Mouse (Mus musculus): ENCODE data around the gene Slc25a21. TPM values are rescaled to one million over a fixed set of nuclear protein-coding genes. Genes with fewer than 3 reads are reported as not detected.
A peak's percentile ranks its signal among the peaks of the same experiment; 100 is the strongest.

Gene Slc25a21
- polyA plus RNA-seq, 1 experiment from 2014 or later, result 1.2 TPM

GRCm38 (mm10) chr12:57184401-57185147 is 12.7 kb downstream of the Slc25a21 start:
- H3K9ac ChIP-seq, result no peak overlapping the region
- H3K36me3 ChIP-seq, result no peaks in the 10 kb centered on the region
- no peak overlapping the region for H3K27ac ChIP-seq (ENCODE audit: poor library complexity, severe bottlenecking)
- no peak for ATAC-seq (ENCODE audit: insufficient number of reproducible peaks, low FRiP score)
- H3K4me1 ChIP-seq (replicated peaks), result 0 out of 2 replicates have a peak, but pooled peaks cover 4% of the 10 kb centered on the region
- 53% methylated on average over 2 of the region's 2 CpGs for WGBS
- no peaks in the 10 kb centered on the region for H3K9me3 ChIP-seq (replicated peaks)
- H3K27me3 ChIP-seq (replicated peaks), result peaks cover 6% of the 10 kb centered on the region; the same call in 1 of the 2 replicates
- H3K4me2 ChIP-seq, result no peak overlapping the region
- H3K4me3 ChIP-seq, result no peak overlapping the region

- Histone ChIP-seq H3K4me1 (replicated peaks) (0 out of 2 replicates have a peak, but pooled peaks cover 7% of the 10 kb centered on the region), H3K27me3 (replicated peaks) (no peaks in the 10 kb centered on the region), H3K9me3 (replicated peaks) (no peaks in the 10 kb centered on the region), H3K36me3 (no peaks in the 10 kb centered on the region), H3K9ac (no peak overlapping the region; the same call in 1 of the 2 replicates), H3K4me2 (no peak overlapping the region), H3K27ac (ENCODE audit: poor library complexity, severe bottlenecking) (no peak overlapping the region), H3K4me3 (no peak overlapping the region)
- ATAC-seq (ENCODE audit: insufficient number of reproducible peaks, low FRiP score), result peak; percentile 68; the same call in 1 of the 2 replicates
- 37% methylated on average over 5 of the region's 5 CpGs for WGBS
Observed at GRCm38 (mm10) chr12:57179465-57180188, 17.6 kb downstream of the Slc25a21 start.

- ATAC-seq (ENCODE audit: insufficient number of reproducible peaks, low FRiP score), result no peak
- Histone ChIP-seq H3K36me3 (no peaks in the 10 kb centered on the region), H3K4me2 (no peak overlapping the region), H3K4me3 (no peak overlapping the region), H3K9me3 (replicated peaks) (no peaks in the 10 kb centered on the region), H3K27ac (ENCODE audit: poor library complexity, severe bottlenecking) (no peak overlapping the region), H3K27me3 (replicated peaks) (no peaks in the 10 kb centered on the region), H3K9ac (no peak overlapping the region), H3K4me1 (replicated peaks) (0 out of 2 replicates have a peak, but pooled peaks cover 7% of the 10 kb centered on the region)
Observed at GRCm38 (mm10) chr12:57178818-57179217, 18.5 kb downstream of the Slc25a21 start.

- Histone ChIP-seq H3K36me3 (no peaks in the 10 kb centered on the region), H3K9me3 (replicated peaks) (no peaks in the 10 kb centered on the region), H3K27me3 (replicated peaks) (no peaks in the 10 kb centered on the region), H3K4me3 (no peak overlapping the region), H3K4me1 (replicated peaks) (peaks cover 5% of the 10 kb centered on the region; the same call in 1 of the 2 replicates), H3K4me2 (no peak overlapping the region), H3K9ac (no peak overlapping the region), H3K27ac (ENCODE audit: poor library complexity, severe bottlenecking) (no peak overlapping the region)
- ATAC-seq (ENCODE audit: insufficient number of reproducible peaks, low FRiP score), result no peak
- 66% methylated on average over 2 of the region's 2 CpGs for WGBS
Observed at GRCm38 (mm10) chr12:57163294-57163693, 34.0 kb downstream of the Slc25a21 start.

GRCm38 (mm10) chr12:57162840-57163239 is 34.4 kb downstream of the Slc25a21 start:
- ATAC-seq (ENCODE audit: insufficient number of reproducible peaks, low FRiP score), result no peak
- H3K27me3 ChIP-seq (replicated peaks), result no peaks in the 10 kb centered on the region
- WGBS, result 39% methylated on average over 3 of the region's 3 CpGs
- H3K4me2 ChIP-seq, result no peak overlapping the region
- no peak overlapping the region for H3K9ac ChIP-seq
- H3K36me3 ChIP-seq, result no peaks in the 10 kb centered on the region
- no peak overlapping the region for H3K27ac ChIP-seq (ENCODE audit: poor library complexity, severe bottlenecking)
- H3K4me1 ChIP-seq (replicated peaks), result peaks cover 5% of the 10 kb centered on the region; the same call in 1 of the 2 replicates
- no peak overlapping the region for H3K4me3 ChIP-seq
- no peaks in the 10 kb centered on the region for H3K9me3 ChIP-seq (replicated peaks)

GRCm38 (mm10) chr12:57159904-57160303 is 37.4 kb downstream of the Slc25a21 start:
- no peak overlapping the region for H3K9ac ChIP-seq
- H3K4me2 ChIP-seq, result no peak overlapping the region
- no peaks in the 10 kb centered on the region for H3K27me3 ChIP-seq (replicated peaks)
- no peak overlapping the region for H3K4me3 ChIP-seq
- 73% methylated on average over 6 of the region's 6 CpGs for WGBS
- H3K36me3 ChIP-seq, result no peaks in the 10 kb centered on the region
- H3K4me1 ChIP-seq (replicated peaks), result peaks cover 5% of the 10 kb centered on the region; the same call in 1 of the 2 replicates
- H3K9me3 ChIP-seq (replicated peaks), result no peaks in the 10 kb centered on the region
- H3K27ac ChIP-seq (ENCODE audit: poor library complexity, severe bottlenecking), result no peak overlapping the region
- no peak for ATAC-seq (ENCODE audit: insufficient number of reproducible peaks, low FRiP score)

GRCm38 (mm10) chr12:57158266-57158665 is 39.0 kb downstream of the Slc25a21 start:
- Histone ChIP-seq H3K27ac (ENCODE audit: poor library complexity, severe bottlenecking) (no peak overlapping the region), H3K4me2 (no peak overlapping the region), H3K4me1 (replicated peaks) (peaks cover 5% of the 10 kb centered on the region; the same call in 1 of the 2 replicates), H3K9ac (no peak overlapping the region), H3K9me3 (replicated peaks) (no peaks in the 10 kb centered on the region; the same call in 1 of the 2 replicates), H3K36me3 (no peaks in the 10 kb centered on the region), H3K27me3 (replicated peaks) (no peaks in the 10 kb centered on the region), H3K4me3 (no peak overlapping the region)
- WGBS, result 54% methylated on average over 3 of the region's 3 CpGs
- no peak for ATAC-seq (ENCODE audit: insufficient number of reproducible peaks, low FRiP score)

- Histone ChIP-seq H3K9me3 (replicated peaks) (no peaks in the 10 kb centered on the region), H3K27ac (ENCODE audit: poor library complexity, severe bottlenecking) (no peak overlapping the region), H3K4me3 (no peak overlapping the region), H3K4me1 (replicated peaks) (no peaks in the 10 kb centered on the region), H3K9ac (no peak overlapping the region), H3K36me3 (no peaks in the 10 kb centered on the region), H3K27me3 (replicated peaks) (no peaks in the 10 kb centered on the region), H3K4me2 (no peak overlapping the region)
- ATAC-seq (ENCODE audit: insufficient number of reproducible peaks, low FRiP score), result no peak
- WGBS, result 75% methylated on average over 1 of the region's 1 CpGs
Observed at GRCm38 (mm10) chr12:57138937-57139336, 58.3 kb downstream of the Slc25a21 start.

GRCm38 (mm10) chr12:57137809-57138208 is 59.5 kb downstream of the Slc25a21 start:
- Histone ChIP-seq H3K4me3 (no peak overlapping the region), H3K4me1 (replicated peaks) (no peaks in the 10 kb centered on the region), H3K4me2 (no peak overlapping the region), H3K9me3 (replicated peaks) (no peaks in the 10 kb centered on the region), H3K36me3 (no peaks in the 10 kb centered on the region), H3K27ac (ENCODE audit: poor library complexity, severe bottlenecking) (no peak overlapping the region), H3K9ac (no peak overlapping the region), H3K27me3 (replicated peaks) (no peaks in the 10 kb centered on the region)
- 77% methylated on average over 2 of the region's 2 CpGs for WGBS
- no peak for ATAC-seq (ENCODE audit: insufficient number of reproducible peaks, low FRiP score)

- 38% methylated on average over 8 of the region's 8 CpGs for WGBS
- no peak for ATAC-seq (ENCODE audit: insufficient number of reproducible peaks, low FRiP score)
- H3K36me3 ChIP-seq, result no peaks in the 10 kb centered on the region
- no peak overlapping the region; the same call in 1 of the 2 replicates for H3K4me2 ChIP-seq
- no peaks in the 10 kb centered on the region for H3K9me3 ChIP-seq (replicated peaks)
- no peak overlapping the region for H3K4me3 ChIP-seq
- peaks cover 10% of the 10 kb centered on the region; the same call in 1 of the 2 replicates for H3K4me1 ChIP-seq (replicated peaks)
- no peak overlapping the region for H3K9ac ChIP-seq
- no peak overlapping the region for H3K27ac ChIP-seq (ENCODE audit: poor library complexity, severe bottlenecking)
- no peaks in the 10 kb centered on the region for H3K27me3 ChIP-seq (replicated peaks)
Observed at GRCm38 (mm10) chr12:57118602-57119001, 78.7 kb downstream of the Slc25a21 start.

GRCm38 (mm10) chr12:57115516-57115915 is 81.8 kb downstream of the Slc25a21 start:
- no peak overlapping the region for H3K4me3 ChIP-seq
- no peak overlapping the region for H3K4me2 ChIP-seq
- H3K9ac ChIP-seq, result no peak overlapping the region
- no peak for ATAC-seq (ENCODE audit: insufficient number of reproducible peaks, low FRiP score)
- no peaks in the 10 kb centered on the region for H3K36me3 ChIP-seq
- no peaks in the 10 kb centered on the region for H3K27me3 ChIP-seq (replicated peaks)
- WGBS, result 61% methylated on average over 10 of the region's 10 CpGs
- H3K4me1 ChIP-seq (replicated peaks), result peaks cover 7% of the 10 kb centered on the region; the same call in 1 of the 2 replicates
- H3K27ac ChIP-seq (ENCODE audit: poor library complexity, severe bottlenecking), result no peak overlapping the region
- H3K9me3 ChIP-seq (replicated peaks), result no peaks in the 10 kb centered on the region

Data from heart, embryonic 12.5 days (tissue).